Comparison of ENCODE assay signal across 19 mouse cellular contexts in genomic region chr3:133751011-133751410, GRCm38 (mm10).
DNase-seq lines count a peak whose midpoint lies in the region; ATAC-seq and TF ChIP-seq lines count a peak whose summit lies in the region.
"Had no signal": no experiment of that assay in that cellular context is flagged by ENCODE, and none has a peak within 500 bp of the region (broad histone marks: within the 10 kb centered on the region; RNA-seq: fewer than 3 reads in every experiment).

No protein-coding gene starts in this region.

- DNase-seq in heart, adult 9 months (ENCODE audit: low spot score in 2 of 2): no peak
- DNase-seq in kidney, postnatal 25 days: no peak
- peak; percentile 39 for DNase-seq in lung, postnatal 0 days (ENCODE audit: low spot score)
- no peak for DNase-seq in lung, postnatal 10 days
- DNase-seq in stomach, postnatal 0 days (ENCODE audit: low spot score): no peak
- DNase-seq: adrenal gland, adult 8-10 months; cerebellum, adult 9-10 months; gastrocnemius, postnatal 14 days; heart, adult 18-20 months; kidney, postnatal 10 days; left cerebral cortex, postnatal 4 days; lung, adult 18-20 months; thymus, adult 18-20 months had no signal

- no peak overlapping the region for H3K27ac ChIP-seq in heart, embryonic 11.5 days (ENCODE audit: low read depth, low read length)
- H3K27ac ChIP-seq in kidney, embryonic 14.5 days (ENCODE audit: low read depth, low read length): no peak overlapping the region
- no peak overlapping the region for H3K27ac ChIP-seq in lung, postnatal 0 days (ENCODE audit: low read length)
- no peak overlapping the region for H3K27ac ChIP-seq in stomach, postnatal 0 days (replicated peaks)
- no peak overlapping the region for H3K27ac ChIP-seq in midbrain, embryonic 15.5 days
- H3K27ac ChIP-seq: midbrain, embryonic 12.5 days; neural tube, embryonic 13.5 days had no signal

- TF ChIP-seq CTCF in lung, postnatal 0 days (IDR thresholded peaks at IDR 0.05): no peak
- no peak for TF ChIP-seq CTCF in stomach, postnatal 0 days (IDR thresholded peaks at IDR 0.05; ENCODE audit: low read depth)

- 24% methylated on average over 3 of the region's 3 CpGs for WGBS in heart, embryonic 11.5 days (ENCODE audit: insufficient replicate concordance)
- 16% methylated on average over 3 of the region's 3 CpGs for WGBS in kidney, embryonic 14.5 days
- 16% methylated on average over 3 of the region's 3 CpGs for WGBS in lung, postnatal 0 days
- WGBS in stomach, postnatal 0 days: 25% methylated on average over 3 of the region's 3 CpGs
- WGBS in midbrain, embryonic 15.5 days: 53% methylated on average over 3 of the region's 3 CpGs

- no peaks in the 10 kb centered on the region for H3K9me3 ChIP-seq in heart, embryonic 11.5 days (replicated peaks; ENCODE audit: control insufficient read depth, low read length)
- no peaks in the 10 kb centered on the region for H3K9me3 ChIP-seq in kidney, embryonic 14.5 days (ENCODE audit: control insufficient read depth, low read length)
- H3K9me3 ChIP-seq in lung, postnatal 0 days (ENCODE audit: low read length): no peaks in the 10 kb centered on the region
- no peaks in the 10 kb centered on the region for H3K9me3 ChIP-seq in stomach, postnatal 0 days (ENCODE audit: control insufficient read depth, low read length)
- no peaks in the 10 kb centered on the region for H3K9me3 ChIP-seq in midbrain, embryonic 15.5 days
- H3K9me3 ChIP-seq: midbrain, embryonic 12.5 days; neural tube, embryonic 13.5 days had no signal

- no peaks in the 10 kb centered on the region for H3K36me3 ChIP-seq in heart, embryonic 11.5 days (ENCODE audit: control insufficient read depth, insufficient read depth, low read length)
- H3K36me3 ChIP-seq in kidney, embryonic 14.5 days (ENCODE audit: control insufficient read depth, insufficient read depth, low read length): no peaks in the 10 kb centered on the region
- no peaks in the 10 kb centered on the region for H3K36me3 ChIP-seq in lung, postnatal 0 days (ENCODE audit: insufficient read depth, low read length)
- H3K36me3 ChIP-seq in stomach, postnatal 0 days (ENCODE audit: control insufficient read depth, insufficient read depth, low read length): no peaks in the 10 kb centered on the region
- H3K36me3 ChIP-seq in midbrain, embryonic 15.5 days (replicated peaks): no peaks in the 10 kb centered on the region
- H3K36me3 ChIP-seq: midbrain, embryonic 12.5 days; neural tube, embryonic 13.5 days had no signal

- no peak overlapping the region for H3K4me3 ChIP-seq in heart, embryonic 11.5 days (ENCODE audit: low read depth, low read length)
- H3K4me3 ChIP-seq in kidney, embryonic 14.5 days (ENCODE audit: low read length): no peak overlapping the region
- no peak overlapping the region for H3K4me3 ChIP-seq in lung, postnatal 0 days (ENCODE audit: low read depth, low read length)
- H3K4me3 ChIP-seq in stomach, postnatal 0 days (ENCODE audit: low read depth, low read length): no peak overlapping the region
- no peak overlapping the region for H3K4me3 ChIP-seq in midbrain, embryonic 15.5 days
- H3K4me3 ChIP-seq: midbrain, embryonic 12.5 days; neural tube, embryonic 13.5 days had no signal

- no peak for ATAC-seq in heart, embryonic 11.5 days (replicated peaks; ENCODE audit: insufficient number of reproducible peaks, low FRiP score, low TSS enrichment)
- peak; percentile 75 for ATAC-seq in kidney, embryonic 14.5 days (ENCODE audit: low FRiP score, low TSS enrichment)
- no peak for ATAC-seq in lung, postnatal 0 days
- ATAC-seq in stomach, postnatal 0 days (ENCODE audit: low FRiP score, low TSS enrichment): no peak
- ATAC-seq in midbrain, embryonic 15.5 days (replicated peaks): no peak

- TF ChIP-seq EP300 in lung, postnatal 0 days (IDR thresholded peaks at IDR 0.05): no peak
- TF ChIP-seq EP300 in stomach, postnatal 0 days (optimal IDR thresholded peaks at IDR 0.05): no peak

- H3K9ac ChIP-seq in heart, embryonic 11.5 days (ENCODE audit: low read depth, low read length): no peak overlapping the region
- H3K9ac ChIP-seq in kidney, embryonic 14.5 days (ENCODE audit: low read depth, low read length): no peak overlapping the region
- no peak overlapping the region for H3K9ac ChIP-seq in lung, postnatal 0 days (replicated peaks; ENCODE audit: low read depth)
- H3K9ac ChIP-seq in stomach, postnatal 0 days (ENCODE audit: low read length): no peak overlapping the region
- no peak overlapping the region for H3K9ac ChIP-seq in midbrain, embryonic 15.5 days
- H3K9ac ChIP-seq: midbrain, embryonic 12.5 days; neural tube, embryonic 13.5 days had no signal

- H3K4me2 ChIP-seq in heart, embryonic 11.5 days: peak overlapping the region; percentile 29; the same call in 1 of the 2 replicates
- no peak overlapping the region; the same call in 1 of the 2 replicates for H3K4me2 ChIP-seq in kidney, embryonic 14.5 days (replicated peaks; ENCODE audit: low read depth, low read length)
- H3K4me2 ChIP-seq in lung, postnatal 0 days (replicated peaks; ENCODE audit: low read depth, low read length): 0 out of 2 replicates have a peak overlapping the region, but pooled peaks have one; percentile 12
- peak overlapping the region; percentile 27; the same call in 1 of the 2 replicates for H3K4me2 ChIP-seq in stomach, postnatal 0 days (replicated peaks; ENCODE audit: low read depth)
- no peak overlapping the region for H3K4me2 ChIP-seq in midbrain, embryonic 15.5 days
- H3K4me2 ChIP-seq: liver, embryonic 11.5 days; midbrain, embryonic 12.5 days; neural tube, embryonic 13.5 days had no signal

- H3K27me3 ChIP-seq in heart, embryonic 11.5 days (ENCODE audit: control insufficient read depth, insufficient read depth, low read length): no peaks in the 10 kb centered on the region
- H3K27me3 ChIP-seq in kidney, embryonic 14.5 days (ENCODE audit: control insufficient read depth, insufficient read depth, low read length): no peaks in the 10 kb centered on the region
- H3K27me3 ChIP-seq in lung, postnatal 0 days (replicated peaks; ENCODE audit: insufficient read depth, low read length): no peaks in the 10 kb centered on the region
- no peaks in the 10 kb centered on the region for H3K27me3 ChIP-seq in stomach, postnatal 0 days (ENCODE audit: control insufficient read depth, insufficient read depth, low read length)
- H3K27me3 ChIP-seq in midbrain, embryonic 15.5 days (replicated peaks): no peaks in the 10 kb centered on the region
- H3K27me3 ChIP-seq: midbrain, embryonic 12.5 days; neural tube, embryonic 13.5 days had no signal

- peaks cover 9% of the 10 kb centered on the region; the same call in 1 of the 2 replicates for H3K4me1 ChIP-seq in heart, embryonic 11.5 days (ENCODE audit: control insufficient read depth, insufficient read depth, low read length)
- H3K4me1 ChIP-seq in kidney, embryonic 14.5 days (ENCODE audit: control insufficient read depth, insufficient read depth, low read length): peaks cover 27% of the 10 kb centered on the region
- H3K4me1 ChIP-seq in lung, postnatal 0 days (ENCODE audit: insufficient read depth, low read depth, low read length): peaks cover 20% of the 10 kb centered on the region; the same call in 1 of the 2 replicates
- 0 out of 2 replicates have a peak, but pooled peaks cover 2% of the 10 kb centered on the region for H3K4me1 ChIP-seq in stomach, postnatal 0 days (replicated peaks; ENCODE audit: control insufficient read depth, insufficient read depth)
- H3K4me1 ChIP-seq in midbrain, embryonic 15.5 days: peaks cover 14% of the 10 kb centered on the region

Comparison
In these comparisons a context has a peak if more than half of its experiments do, and no peak if none do; other contexts are left out.
1. H3K4me2 ChIP-seq: peak in heart, embryonic 11.5 days (single experiment), lung, postnatal 0 days (single experiment) and stomach, postnatal 0 days (single experiment); none in kidney, embryonic 14.5 days (single experiment) and midbrain, embryonic 15.5 days (single experiment).